Mouse (Mus musculus) hindbrain, embryonic 14.5 days (tissue): ENCODE data around the gene Heatr5a. TPM values are rescaled to one million over a fixed set of nuclear protein-coding genes. Genes with fewer than 3 reads are reported as not detected.

Experiments used
- ATAC-seq: fragments of 200-750 bp; cut with Nextera tagmentation; 2 replicates; pipeline ENCODE4 v1.8.0; 2017; ENCODE audit warnings: moderate number of reproducible peaks, mild to moderate bottlenecking, moderate TSS enrichment, moderate library complexity; ENCODE audit not compliant: low FRiP score
- DNase-seq: peaks from one replicate; pipeline ENCODE4 v3.0.0-alpha.2; 2015; ENCODE audit warnings: low spot score
- H3K27ac ChIP-seq: fragments of 300-500 bp; sonication (generic); 2 replicates; pipeline ENCODE4 v1.5.1; 2014; ENCODE audit warnings: mild to moderate bottlenecking, moderate library complexity
- H3K27me3 ChIP-seq: fragments of 300-500 bp; sonication (generic); 2 replicates; pipeline ENCODE4 v1.6.1; 2014; ENCODE audit warnings: mild to moderate bottlenecking, low read length, mixed read lengths; ENCODE audit not compliant: control insufficient read depth, insufficient read depth
- H3K36me3 ChIP-seq: fragments of 300-500 bp; sonication (generic); replicated peaks from 2 replicates; pipeline ENCODE4 v1.6.1; 2014; ENCODE audit not compliant: control insufficient read depth, insufficient read depth
- H3K4me1 ChIP-seq: fragments of 300-500 bp; sonication (generic); replicated peaks from 2 replicates; pipeline ENCODE4 v1.6.1; 2014; ENCODE audit warnings: antibody characterized with exemption, low read length, mixed read lengths; ENCODE audit not compliant: control insufficient read depth, insufficient read depth
- H3K4me2 ChIP-seq: fragments of 300-500 bp; sonication (generic); replicated peaks from 2 replicates; pipeline ENCODE4 v1.6.1; 2014; ENCODE audit warnings: mild to moderate bottlenecking, moderate library complexity
- H3K4me3 ChIP-seq: fragments of 300-500 bp; sonication (generic); replicated peaks from 2 replicates; pipeline ENCODE4 v1.5.1; 2014; ENCODE audit warnings: mild to moderate bottlenecking, low read length
- H3K9ac ChIP-seq: fragments of 300-500 bp; sonication (generic); 2 replicates; pipeline ENCODE4 v1.6.1; 2014
- H3K9me3 ChIP-seq: fragments of 300-500 bp; sonication (generic); 2 replicates; pipeline ENCODE4 v1.6.1; 2016; ENCODE audit warnings: low read length; ENCODE audit not compliant: control insufficient read depth
- WGBS: fragments of 180-500 bp; shearing (Covaris S2); extraction: QIAGEN DNeasy Blood & Tissue Kit; methylation state at CpG from one replicate; pipeline ENCODE4 v1.1.7; 2014; 5-methylcytosine and 5-hydroxymethylcytosine counted together
- polyA plus RNA-seq: library from polyadenylated mRNA; unstranded; fragments of >200 nt; fragmentation: Nextera tagmentation; extraction: Ambion mirVana; gene quantifications from 2 replicates; pipeline ENCODE4 v1.2.1, GENCODE M21; 2014

The Heatr5a gene
- polyA plus RNA-seq, 1 experiment from 2014 or later: 9.4 TPM

- Histone ChIP-seq H3K9ac (no peak overlapping the region), H3K4me1 (no peaks in the 10 kb centered on the region; the same call in 1 of the 2 replicates), H3K27me3 (no peaks in the 10 kb centered on the region), H3K4me3 (no peak overlapping the region), H3K4me2 (no peak overlapping the region), H3K36me3 (peaks cover 13% of the 10 kb centered on the region), H3K9me3 (no peaks in the 10 kb centered on the region), H3K27ac (no peak overlapping the region)
- no peak for ATAC-seq
- WGBS: 93% methylated on average over 3 of the region's 3 CpGs
- no peak for DNase-seq
Measured at GRCm38 (mm10) chr12:52002746-52003145, 31.6 kb upstream of the Heatr5a start.

GRCm38 (mm10) chr12:52001544-52001943, 30.4 kb upstream of the Heatr5a start:
- no peaks in the 10 kb centered on the region for H3K27me3 ChIP-seq
- peaks cover 23% of the 10 kb centered on the region for H3K36me3 ChIP-seq
- H3K9me3 ChIP-seq: no peaks in the 10 kb centered on the region
- H3K4me2 ChIP-seq: no peak overlapping the region
- ATAC-seq (peak; percentile 62), DNase-seq (peak; percentile 90)
- 31% methylated on average over 4 of the region's 4 CpGs for WGBS
- no peak overlapping the region for H3K27ac ChIP-seq
- no peaks in the 10 kb centered on the region; the same call in 1 of the 2 replicates for H3K4me1 ChIP-seq
- no peak overlapping the region for H3K9ac ChIP-seq
- H3K4me3 ChIP-seq: no peak overlapping the region

- no peaks in the 10 kb centered on the region for H3K4me1 ChIP-seq
- DNase-seq: no peak
- peaks cover 23% of the 10 kb centered on the region for H3K36me3 ChIP-seq
- no peak overlapping the region for H3K4me2 ChIP-seq
- WGBS: 92% methylated on average over 9 of the region's 9 CpGs
- H3K9ac ChIP-seq: no peak overlapping the region
- no peak overlapping the region for H3K4me3 ChIP-seq
- no peaks in the 10 kb centered on the region for H3K9me3 ChIP-seq
- H3K27me3 ChIP-seq: no peaks in the 10 kb centered on the region
- ATAC-seq: no peak
- no peak overlapping the region for H3K27ac ChIP-seq
Measured at GRCm38 (mm10) chr12:51998366-51998932, 27.3 kb upstream of the Heatr5a start.

- no peak for DNase-seq
- H3K27me3 ChIP-seq: no peaks in the 10 kb centered on the region
- peaks cover 23% of the 10 kb centered on the region for H3K36me3 ChIP-seq
- no peak overlapping the region for H3K9ac ChIP-seq
- H3K9me3 ChIP-seq: no peaks in the 10 kb centered on the region
- no peak overlapping the region for H3K4me3 ChIP-seq
- H3K4me1 ChIP-seq: no peaks in the 10 kb centered on the region
- no peak for ATAC-seq
- no peak overlapping the region for H3K27ac ChIP-seq
- H3K4me2 ChIP-seq: no peak overlapping the region
- 93% methylated on average over 1 of the region's 1 CpGs for WGBS
Measured at GRCm38 (mm10) chr12:51995738-51996536, 24.8 kb upstream of the Heatr5a start.

GRCm38 (mm10) chr12:51990629-51991028, 19.5 kb upstream of the Heatr5a start:
- DNase-seq: no peak
- no peaks in the 10 kb centered on the region for H3K9me3 ChIP-seq
- ATAC-seq: no peak
- no peak overlapping the region for H3K27ac ChIP-seq
- H3K4me2 ChIP-seq: no peak overlapping the region
- no peaks in the 10 kb centered on the region for H3K4me1 ChIP-seq
- H3K9ac ChIP-seq: no peak overlapping the region
- no peak overlapping the region for H3K4me3 ChIP-seq
- H3K36me3 ChIP-seq: no peaks in the 10 kb centered on the region; the same call in 1 of the 2 replicates
- 86% methylated on average over 2 of the region's 2 CpGs for WGBS
- no peaks in the 10 kb centered on the region for H3K27me3 ChIP-seq

GRCm38 (mm10) chr12:51988536-51988935, 17.4 kb upstream of the Heatr5a start:
- H3K4me3 ChIP-seq: no peak overlapping the region
- no peak for DNase-seq
- WGBS: 87% methylated on average over 5 of the region's 5 CpGs

GRCm38 (mm10) chr12:51985826-51986225, 14.7 kb upstream of the Heatr5a start:
- no peak overlapping the region for H3K4me2 ChIP-seq
- 81% methylated on average over 4 of the region's 4 CpGs for WGBS

More at GRCm38 (mm10) chr12:51988536-51988935, 17.4 kb upstream of the Heatr5a start:
- ATAC-seq: no peak
- no peak overlapping the region for H3K27ac ChIP-seq
- H3K36me3 ChIP-seq: no peaks in the 10 kb centered on the region
- H3K4me1 ChIP-seq: no peaks in the 10 kb centered on the region
- H3K9me3 ChIP-seq: no peaks in the 10 kb centered on the region
- no peaks in the 10 kb centered on the region for H3K27me3 ChIP-seq
- H3K4me2 ChIP-seq: no peak overlapping the region
- H3K9ac ChIP-seq: no peak overlapping the region

GRCm38 (mm10) chr12:51985163-51985748, 14.1 kb upstream of the Heatr5a start:
- no peaks in the 10 kb centered on the region for H3K36me3 ChIP-seq

More at GRCm38 (mm10) chr12:51985826-51986225, 14.7 kb upstream of the Heatr5a start:
- Histone ChIP-seq H3K9me3 (no peaks in the 10 kb centered on the region), H3K36me3 (no peaks in the 10 kb centered on the region), H3K4me3 (no peak overlapping the region), H3K27ac (no peak overlapping the region), H3K27me3 (no peaks in the 10 kb centered on the region), H3K9ac (no peak overlapping the region), H3K4me1 (no peaks in the 10 kb centered on the region)
- ATAC-seq (no peak), DNase-seq (no peak)

GRCm38 (mm10) chr12:51983625-51984024, 12.5 kb upstream of the Heatr5a start:
- Histone ChIP-seq H3K9ac (no peak overlapping the region), H3K27me3 (no peaks in the 10 kb centered on the region), H3K4me2 (no peak overlapping the region), H3K4me3 (no peak overlapping the region), H3K9me3 (no peaks in the 10 kb centered on the region), H3K36me3 (no peaks in the 10 kb centered on the region), H3K27ac (no peak overlapping the region), H3K4me1 (no peaks in the 10 kb centered on the region)
- no peak for DNase-seq
- no peak for ATAC-seq
- 89% methylated on average over 1 of the region's 1 CpGs for WGBS

More at GRCm38 (mm10) chr12:51985163-51985748, 14.1 kb upstream of the Heatr5a start:
- no peaks in the 10 kb centered on the region for H3K4me1 ChIP-seq
- no peaks in the 10 kb centered on the region for H3K9me3 ChIP-seq
- no peak for ATAC-seq
- DNase-seq: no peak
- H3K9ac ChIP-seq: no peak overlapping the region
- H3K4me2 ChIP-seq: no peak overlapping the region
- WGBS: 92% methylated on average over 3 of the region's 3 CpGs
- no peak overlapping the region for H3K27ac ChIP-seq
- H3K4me3 ChIP-seq: no peak overlapping the region
- no peaks in the 10 kb centered on the region for H3K27me3 ChIP-seq
